Mouse (Mus musculus) CD4-positive, CD25-positive, alpha-beta regulatory T cell, adult 2 months (primary cell): Measurements from ENCODE around the gene Eif5a.
A peak's percentile ranks its signal among the peaks of the same experiment; 100 is the strongest.

Experiments
- DNase-seq: peaks from one replicate; pipeline ENCODE4 v3.0.0-alpha.2; 2012; ENCODE audit warnings: low read depth, low spot score

The Eif5a gene

DNA sequence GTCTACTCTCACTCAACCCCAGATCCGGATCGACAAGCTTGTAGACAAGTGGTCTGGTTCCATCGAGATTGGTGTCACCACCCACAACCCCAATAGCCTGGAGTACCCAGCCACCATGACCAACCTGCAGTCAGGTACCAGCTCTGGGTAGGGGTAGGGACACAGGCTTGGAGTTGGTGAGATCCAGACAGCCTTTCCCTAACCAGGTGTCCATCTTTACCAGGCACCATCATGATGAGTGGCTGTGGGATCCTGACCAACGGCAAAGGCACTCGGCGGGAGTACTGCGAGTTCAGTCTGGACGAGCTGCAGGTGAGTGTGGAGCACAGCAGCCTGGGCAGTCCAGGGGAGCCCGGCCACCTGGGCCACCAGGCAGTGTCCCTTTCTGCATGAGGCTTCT, 17.4 kb downstream of the Eif5a start:
- no peak for DNase-seq

DNA sequence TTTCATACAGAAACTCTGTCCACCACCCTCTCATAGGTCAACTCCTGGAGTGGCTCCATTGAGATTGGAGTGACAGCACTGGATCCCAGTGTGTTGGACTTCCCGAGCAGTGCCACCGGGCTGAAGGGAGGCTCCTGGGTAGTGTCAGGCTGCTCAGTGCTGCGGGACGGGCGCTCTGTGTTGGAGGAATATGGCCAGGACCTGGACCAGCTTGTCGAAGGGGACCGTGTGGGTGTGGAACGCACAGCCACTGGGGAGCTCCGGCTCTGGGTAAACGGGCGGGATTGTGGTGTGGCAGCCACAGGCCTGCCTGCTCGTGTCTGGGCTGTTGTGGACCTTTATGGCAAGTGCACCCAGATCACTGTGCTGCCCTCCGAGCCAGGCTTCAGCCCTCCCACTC, 18.8 kb downstream of the Eif5a start:
- DNase-seq = no peak

DNA sequence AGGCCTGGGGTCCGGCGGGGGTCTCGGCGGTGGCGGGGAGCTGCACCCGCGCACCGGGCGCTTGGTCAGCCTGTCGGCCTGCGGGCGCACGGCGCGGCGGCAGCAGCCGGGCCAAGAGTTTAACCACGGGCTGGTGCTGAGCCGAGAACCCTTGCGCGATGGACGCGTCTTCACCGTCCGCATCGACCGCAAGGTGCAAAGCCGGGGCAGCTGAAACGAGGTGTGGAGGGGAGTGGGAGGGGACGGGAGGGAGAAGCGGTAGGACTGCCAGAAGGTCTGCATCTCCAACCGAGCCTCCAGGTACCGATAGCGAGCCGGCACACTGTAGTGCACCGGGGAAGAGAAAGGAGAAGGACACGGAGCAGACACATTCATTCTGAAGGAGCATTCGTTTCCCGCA, 19.8 kb downstream of the Eif5a start:
- peak; percentile 46 for DNase-seq

DNA sequence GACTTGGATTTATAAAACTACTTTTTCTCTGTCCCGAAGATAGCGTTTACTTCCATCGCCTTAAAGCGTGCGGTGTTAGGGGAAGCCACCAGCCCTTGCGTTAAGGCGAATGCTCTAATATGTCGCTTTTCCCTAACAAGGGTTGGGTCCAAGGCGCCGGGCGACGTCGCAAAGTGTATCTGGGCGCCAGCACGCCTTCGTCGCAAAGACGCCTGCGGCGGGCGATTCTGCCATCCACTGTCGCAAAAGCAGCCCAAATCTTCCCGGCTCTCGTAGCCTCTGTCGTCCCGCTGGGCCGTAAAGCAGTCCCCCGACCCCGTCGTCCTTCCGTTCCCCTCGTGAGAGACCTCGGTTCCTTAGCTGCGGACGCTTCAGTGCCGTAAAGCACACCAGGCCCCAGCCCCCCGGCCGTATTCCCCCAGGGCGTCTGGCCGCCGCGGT, 20.3 kb downstream of the Eif5a start:
- DNase-seq = peak; percentile 95

DNA sequence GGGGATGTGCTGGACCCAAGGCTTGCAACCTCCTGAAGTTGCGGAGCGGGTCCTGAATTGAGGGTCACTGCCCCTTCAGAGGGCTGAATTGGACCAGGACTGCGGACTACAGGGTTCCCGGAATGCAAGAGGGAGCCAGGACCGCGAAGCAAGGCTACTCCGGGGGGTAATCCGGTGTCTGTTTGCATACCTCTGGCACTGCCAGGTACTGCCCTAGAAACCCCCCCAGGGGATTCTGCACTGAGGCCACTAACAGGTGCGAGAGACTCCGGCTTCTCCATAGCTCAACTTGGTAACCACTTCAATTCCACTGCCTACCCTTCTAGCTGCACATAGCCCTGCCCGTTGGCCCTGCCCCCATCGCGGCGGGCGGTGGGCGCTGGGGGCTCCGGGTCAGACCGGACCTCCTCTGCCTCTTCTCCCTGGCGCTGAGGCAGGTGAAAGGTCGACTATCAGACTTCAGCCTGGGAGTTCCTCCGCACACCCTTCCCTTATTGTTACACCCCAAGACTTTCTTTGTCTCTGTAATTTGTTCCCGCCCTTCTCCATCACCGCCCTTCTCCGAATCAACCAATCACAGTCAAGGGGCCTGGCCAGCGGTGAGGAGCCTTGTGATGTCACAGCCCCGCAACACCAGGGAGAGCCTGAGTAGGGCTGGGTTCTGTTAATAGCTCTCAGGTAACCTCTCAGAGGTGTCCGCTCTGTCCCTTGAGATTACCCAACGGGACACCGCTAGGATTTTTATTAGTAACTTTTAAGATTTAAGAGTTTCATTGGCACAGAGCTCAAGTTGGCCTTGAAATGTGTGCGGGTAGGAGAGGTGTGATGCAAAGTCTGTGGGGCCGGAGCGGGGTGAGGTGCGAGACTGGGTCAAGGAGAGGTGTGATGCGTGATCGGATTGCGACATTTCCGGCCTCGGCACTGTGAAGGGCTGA, 21.0 kb downstream of the Eif5a start, which contains the start of the genes 2810408A11Rik and Neurl4:
Gene 2810408A11Rik (minus strand): TSS at position 517 of the 935 bp plus-strand sequence.
Gene Neurl4 (plus strand): TSS at position 602 of the 935 bp plus-strand sequence.
- DNase-seq = peak; percentile 95

DNA sequence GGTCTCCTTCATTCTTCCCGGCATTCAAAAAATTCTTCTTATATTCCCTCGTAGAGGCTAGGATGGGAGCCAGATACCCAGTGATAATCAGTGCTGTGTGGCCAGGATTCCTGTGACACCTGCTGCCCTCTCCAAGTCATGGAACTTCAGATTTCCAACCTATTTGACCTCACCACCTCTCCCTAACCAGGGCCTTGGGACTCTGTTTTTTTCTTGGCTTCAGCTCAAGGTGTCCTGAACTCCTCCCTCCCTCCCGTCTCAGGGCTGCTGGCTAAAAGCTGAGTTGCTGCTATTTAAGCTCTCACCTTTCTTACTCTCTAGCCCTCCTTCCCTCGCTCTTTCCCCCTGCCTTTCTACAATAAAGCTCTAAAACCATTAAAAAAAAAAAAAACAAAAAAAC, 21.9 kb downstream of the Eif5a start:
- DNase-seq = no peak

DNA sequence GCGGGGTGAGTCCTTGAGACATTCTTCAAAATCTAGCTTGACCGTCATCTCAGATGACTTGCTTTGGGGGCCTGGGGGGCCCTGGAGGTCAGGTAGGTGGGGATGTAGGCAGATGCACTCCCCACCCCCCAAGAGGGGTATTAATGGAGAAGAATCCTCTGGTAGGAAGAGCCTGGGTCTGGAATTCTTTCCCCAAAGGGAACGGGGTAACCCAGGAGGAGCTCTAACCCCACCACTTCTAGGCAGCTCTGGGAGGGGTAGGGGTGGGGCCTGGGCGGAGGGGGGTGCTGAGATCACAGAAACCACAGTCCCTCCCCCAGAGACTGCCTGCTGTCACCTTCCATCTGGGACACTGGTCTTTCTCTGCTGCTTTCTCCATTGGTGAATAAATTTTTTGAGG, 26.5 kb downstream of the Eif5a start, which contains the start of gene Acap1:
Gene Acap1 (minus strand): TSS at position 249 of the 400 bp plus-strand sequence.
- peak; percentile 83 for DNase-seq

DNA sequence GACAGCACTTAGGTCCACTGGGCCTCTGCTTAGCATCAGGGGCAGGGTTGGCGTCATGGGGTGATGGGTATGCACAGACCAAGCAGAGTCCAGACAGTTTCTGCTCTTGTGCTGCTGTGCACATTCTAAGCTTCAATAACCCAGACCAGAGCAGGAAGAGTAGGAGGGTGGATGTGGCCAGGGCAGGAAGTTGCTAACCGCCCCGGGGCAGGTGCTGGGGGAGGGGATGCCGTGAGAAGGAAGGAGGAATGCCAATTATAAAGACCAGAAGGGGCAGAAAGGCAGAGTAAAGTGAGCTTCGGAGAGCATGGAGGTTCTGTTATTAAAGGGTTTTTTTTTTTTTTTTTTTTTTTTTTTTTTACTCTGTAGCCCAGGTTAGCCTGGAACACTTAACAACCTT, 27.1 kb downstream of the Eif5a start:
- peak; percentile 88 for DNase-seq

DNA sequence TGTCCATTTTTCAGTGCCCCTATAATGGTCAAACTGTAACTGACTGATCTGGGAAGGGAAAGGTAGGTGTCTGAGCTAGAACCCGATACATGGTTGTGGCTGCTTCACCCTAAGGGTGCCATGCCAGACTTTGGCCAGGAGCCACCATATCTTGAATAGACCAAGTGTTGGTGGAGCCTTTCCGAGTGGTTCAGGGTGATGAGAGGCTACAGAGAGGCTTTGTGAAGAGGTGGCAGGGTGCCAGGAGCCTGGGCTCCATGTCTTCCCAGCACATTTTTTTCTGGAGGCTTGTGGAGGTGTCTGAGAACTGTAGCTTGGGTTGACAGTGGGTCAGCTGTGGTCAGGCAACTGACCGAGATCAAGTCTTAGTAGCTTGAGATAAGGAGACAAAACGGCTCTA, 30.3 kb downstream of the Eif5a start:
- no peak for DNase-seq

DNA sequence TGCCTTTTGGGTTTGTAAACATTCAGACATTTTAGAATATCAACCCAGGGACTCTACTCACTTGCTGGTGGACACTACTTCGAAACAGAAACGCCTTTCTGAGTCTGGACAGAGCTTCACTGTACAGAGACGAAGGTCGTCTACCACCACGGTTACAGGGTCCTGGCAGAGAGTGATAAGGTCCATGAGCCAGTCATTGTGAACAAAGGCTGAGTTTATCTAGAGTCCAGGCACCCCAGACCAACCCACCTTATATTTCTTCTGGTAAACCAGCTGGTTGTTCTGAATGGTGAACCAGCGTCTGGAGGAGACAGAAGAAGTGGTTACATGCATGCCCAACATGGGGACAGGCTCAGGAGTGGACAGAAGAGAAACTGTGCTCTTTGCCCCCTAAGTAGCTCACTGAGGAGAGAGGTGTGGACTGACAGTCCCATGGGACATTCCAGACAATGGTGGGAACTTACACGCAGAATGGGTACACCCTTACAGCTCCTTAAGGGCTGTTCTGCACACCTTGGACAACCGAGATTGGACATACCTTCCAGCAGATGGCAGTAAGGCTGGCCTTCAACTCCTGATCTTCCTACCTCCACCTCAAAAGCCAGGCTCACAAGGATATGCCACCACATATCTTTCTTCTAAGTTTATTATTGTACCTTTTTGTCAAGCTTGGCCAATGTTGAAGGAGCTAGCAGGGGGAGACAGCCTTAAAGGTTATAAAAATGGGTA, 34.7 kb downstream of the Eif5a start:
- DNase-seq = no peak

DNA sequence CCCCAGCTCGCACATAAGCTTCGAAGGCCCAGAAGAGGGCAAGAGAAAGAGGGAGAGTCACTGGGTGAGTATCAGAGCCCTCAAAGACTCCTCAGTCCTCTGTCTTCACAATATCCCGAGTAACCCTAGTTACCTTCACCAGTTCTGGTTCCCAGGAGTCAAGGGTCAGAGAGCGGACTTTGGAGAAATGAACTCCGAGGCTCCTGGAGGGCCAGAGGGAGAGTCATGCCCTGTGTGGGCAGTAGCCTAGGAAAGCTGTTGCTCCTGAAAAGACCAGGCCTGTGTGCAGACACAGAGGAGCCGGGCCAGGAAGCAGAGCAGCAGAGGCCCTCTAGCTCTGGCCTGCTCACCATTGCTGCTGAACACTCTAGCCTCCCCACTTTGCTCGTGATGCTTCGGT, 37.1 kb downstream of the Eif5a start:
- DNase-seq = no peak

DNA sequence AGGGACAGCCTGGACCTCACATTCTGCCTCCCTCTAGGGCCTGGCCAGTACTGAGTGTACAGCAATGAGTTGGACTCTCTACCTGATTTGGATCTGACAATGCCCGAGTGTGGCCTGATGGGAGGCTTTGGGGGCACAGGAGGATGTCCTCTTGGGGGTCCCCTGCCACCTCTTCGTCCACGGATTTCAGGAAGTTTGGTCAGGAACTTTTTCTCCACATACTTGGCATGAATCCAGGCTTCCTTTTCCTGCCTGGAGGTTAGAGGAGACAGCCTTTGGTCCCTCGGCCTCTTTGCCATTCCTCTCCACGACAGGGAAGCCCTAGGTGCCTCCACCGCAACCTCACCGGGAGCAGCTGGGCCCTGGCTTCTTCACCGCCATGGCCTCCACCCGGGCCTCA, 37.5 kb downstream of the Eif5a start:
- no peak for DNase-seq

DNA sequence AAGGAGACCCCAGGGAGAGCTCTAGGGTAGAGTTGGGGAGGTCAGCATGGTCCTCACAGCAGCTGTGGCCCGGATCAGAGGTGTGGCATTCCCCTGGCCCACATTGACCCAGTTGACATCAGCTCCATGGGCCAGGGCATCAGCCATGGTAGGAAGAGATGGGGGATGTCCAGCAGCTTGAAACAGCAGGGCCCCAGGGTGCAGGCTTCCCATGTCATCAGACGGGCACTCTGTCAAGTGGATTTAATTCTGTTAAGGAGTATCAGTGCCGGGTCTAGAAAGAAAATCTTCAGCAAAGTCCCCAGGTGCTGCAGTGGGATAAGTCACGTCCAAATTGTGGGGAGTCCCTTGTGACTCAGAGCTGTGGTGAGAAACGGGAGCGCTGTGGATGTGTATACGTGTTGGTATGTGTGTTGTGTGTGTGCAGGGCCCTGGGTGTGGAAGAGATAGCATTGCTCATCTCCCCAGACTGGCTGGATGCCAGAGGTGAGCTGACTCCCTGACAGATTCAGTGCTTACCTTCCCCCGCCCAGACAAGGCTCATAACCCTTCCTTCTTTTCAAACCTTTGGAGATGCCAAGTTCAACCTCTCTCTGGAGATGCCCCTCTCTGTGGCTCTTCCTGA, 38.1 kb downstream of the Eif5a start:
- no peak for DNase-seq

DNA sequence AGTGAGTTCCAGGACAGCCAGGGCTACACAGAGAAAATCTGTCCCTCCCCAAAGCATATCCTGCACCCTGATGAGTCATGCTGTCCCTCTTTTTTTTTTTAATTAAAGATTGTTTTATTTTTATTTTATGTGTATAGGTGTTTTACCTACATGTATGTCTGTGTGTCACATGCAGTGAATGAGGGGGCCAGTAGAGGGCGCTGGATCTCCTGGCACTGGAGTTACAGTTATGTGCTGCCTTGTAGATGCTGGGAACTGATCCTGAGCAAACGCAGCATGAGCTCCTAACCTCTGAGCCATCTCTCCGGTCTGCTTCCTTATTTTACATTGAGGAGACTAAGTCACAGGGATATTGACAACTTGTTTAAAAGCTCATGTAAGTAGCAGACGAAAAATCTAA, 38.7 kb downstream of the Eif5a start:
- peak; percentile 77 for DNase-seq

DNA sequence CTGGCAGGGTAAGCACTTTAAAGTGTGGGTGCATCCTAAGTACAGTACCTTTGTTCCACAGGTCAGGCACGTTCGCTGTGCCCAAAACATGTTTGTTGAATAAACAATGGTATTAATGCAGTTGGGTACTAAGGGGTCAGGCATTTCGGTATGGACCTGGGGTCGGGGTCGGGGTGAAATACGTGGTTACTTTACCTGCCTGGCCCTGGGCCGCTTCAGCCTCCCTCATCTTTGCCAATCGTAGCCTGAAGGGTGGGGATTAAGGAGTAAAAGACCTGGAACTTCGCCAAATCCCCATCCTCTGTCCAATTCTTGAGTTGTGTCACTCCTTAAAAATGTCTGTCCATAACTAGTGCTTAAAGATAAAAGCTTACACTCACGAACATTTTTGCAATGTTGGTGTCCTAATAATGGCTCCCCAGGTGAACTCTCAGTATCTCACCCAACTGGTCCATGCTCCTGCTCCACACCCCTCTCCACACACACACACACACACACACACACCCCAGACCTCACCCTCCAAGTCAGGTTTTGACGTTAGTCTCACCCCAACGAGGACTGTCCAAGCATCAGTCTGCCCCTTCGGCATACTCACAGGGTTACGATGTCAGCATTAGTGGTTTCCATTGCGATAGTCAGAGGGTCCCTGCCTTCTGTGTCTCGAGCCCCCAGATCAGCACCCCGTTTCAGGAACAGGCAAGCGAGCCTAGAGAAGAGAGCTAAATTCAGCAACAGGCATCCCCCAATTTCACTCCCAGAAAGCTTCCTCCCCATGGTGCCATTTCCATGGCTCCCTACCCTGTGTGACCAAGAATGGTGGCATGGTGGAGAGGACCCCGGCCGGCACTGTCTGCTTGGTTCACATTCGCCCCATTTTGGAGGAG, 39.7 kb downstream of the Eif5a start:
- DNase-seq = no peak

DNA sequence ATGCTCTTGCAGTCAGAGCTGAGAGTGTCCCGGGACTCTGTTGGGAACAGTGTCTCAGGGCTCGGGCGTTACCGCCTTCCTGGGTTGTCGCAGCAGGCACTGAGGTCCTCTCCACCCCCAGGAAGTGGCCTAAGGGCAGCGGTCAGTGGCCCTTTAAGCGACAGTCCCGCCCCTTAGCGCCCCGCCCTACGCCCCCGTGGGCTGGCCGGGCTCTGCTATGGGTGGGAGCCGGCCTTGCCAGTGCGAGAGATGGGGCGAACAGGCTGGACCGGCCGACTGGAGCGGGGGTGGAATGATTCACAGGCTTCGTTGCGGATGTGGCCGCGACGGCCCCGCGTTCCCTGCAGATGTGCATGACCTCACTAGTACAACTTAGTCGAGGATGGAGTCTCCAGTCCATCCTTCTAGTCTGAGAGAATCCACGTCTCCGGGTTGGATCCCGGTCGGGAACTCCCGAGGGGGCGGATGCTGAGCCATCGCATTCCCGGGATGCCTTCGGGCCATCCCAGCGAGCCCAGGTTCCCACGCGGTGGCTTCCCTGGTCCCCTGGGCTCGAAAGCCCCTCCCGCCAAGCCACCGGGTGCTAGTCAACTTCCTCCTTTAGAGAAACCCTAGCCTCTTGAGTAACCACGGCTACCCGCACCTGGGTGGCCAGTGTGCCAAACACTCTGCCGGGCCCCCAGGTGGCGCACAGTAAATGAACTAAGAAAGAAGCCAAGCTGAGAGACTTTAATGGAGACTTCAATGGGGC, 40.7 kb downstream of the Eif5a start, which contains the start of gene Kctd11:
Gene Kctd11 (minus strand): TSS at position 554 of the 751 bp plus-strand sequence.
- DNase-seq = peak; percentile 80

DNA sequence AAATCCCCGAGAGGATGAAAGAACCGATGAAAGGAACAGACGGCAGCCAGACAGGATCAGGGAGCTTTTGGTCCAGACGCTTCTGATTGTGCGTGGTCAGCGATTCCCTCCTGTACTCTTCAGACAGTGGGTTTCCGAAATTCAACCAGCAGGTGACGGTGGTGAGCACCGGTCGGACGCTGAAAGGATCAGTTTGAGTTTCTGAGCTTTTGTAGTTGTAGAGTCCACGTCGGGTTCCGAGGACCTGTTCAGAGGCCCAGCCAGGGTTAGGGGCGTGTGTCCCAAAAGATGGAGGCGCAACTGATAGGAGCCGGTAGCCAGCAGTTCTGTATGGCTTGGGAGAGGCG, 41.3 kb downstream of the Eif5a start:
- DNase-seq = peak; percentile 83

DNA sequence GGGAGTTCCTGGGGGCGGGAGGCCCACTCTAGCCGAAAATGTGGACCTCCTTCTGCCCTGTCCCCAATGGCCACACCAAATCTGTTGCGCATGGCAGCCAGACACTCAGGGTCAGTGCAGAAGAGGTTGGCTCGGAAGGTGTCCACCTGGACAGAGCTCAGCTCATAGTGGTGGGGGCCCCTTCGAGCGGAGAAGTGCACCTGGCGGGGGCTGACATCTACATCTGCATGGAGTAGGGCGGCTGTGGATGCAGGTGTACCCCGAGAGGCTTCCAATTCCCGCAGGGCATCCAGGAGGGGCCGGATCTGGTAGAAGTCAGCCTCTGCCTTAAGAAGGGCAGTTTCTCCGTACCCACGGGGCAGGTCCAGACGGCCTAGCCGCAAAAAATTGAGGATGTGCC, 42.0 kb downstream of the Eif5a start:
- DNase-seq = no peak

DNA sequence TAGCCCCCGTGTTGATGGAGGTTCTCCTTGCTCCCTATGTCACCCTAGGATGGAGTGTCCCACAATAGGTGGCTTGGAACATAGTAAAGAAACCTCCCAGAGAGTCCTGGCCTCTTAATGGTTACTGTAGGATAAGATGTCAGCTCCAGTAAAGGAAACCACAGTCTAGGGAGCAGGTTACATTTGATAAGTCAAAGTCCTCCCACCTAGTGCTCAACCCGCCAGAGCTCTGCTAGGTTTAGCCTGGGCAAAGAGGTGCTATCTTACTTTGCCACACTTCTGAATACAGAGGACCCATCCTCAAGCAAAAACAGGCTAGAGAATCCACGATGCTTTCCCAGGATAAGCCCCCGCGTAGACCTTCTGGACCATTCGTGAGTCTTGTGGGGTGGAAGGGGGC, 42.8 kb downstream of the Eif5a start:
- no peak for DNase-seq

DNA sequence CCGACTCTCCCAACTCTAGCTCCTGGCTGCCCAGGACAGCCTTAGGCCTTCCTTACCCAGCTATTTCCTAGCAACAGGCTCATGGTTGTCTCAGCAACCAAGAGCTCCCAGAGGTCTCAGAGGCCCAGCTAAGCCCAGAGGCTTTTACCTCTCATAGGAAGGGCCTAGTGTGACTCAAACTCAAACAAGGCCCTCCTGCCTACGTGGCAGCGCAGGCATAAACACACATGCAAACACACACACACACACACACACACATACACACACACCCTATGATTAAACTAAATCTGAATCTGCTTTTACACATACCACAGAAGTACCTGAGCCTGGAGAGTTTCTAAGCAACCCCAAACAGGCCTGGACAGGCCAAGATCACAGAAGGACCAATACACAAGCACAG, 43.4 kb downstream of the Eif5a start:
- DNase-seq = no peak
